Mouse (Mus musculus) erythroid progenitor cell, adult 5-6 weeks (primary cell): ENCODE measurements around the gene Clasp2. TPM values are rescaled to one million over a fixed set of nuclear protein-coding genes. Genes with fewer than 3 reads are reported as not detected.
A peak's percentile ranks its signal among the peaks of the same experiment; 100 is the strongest.
"Not testable (repeated sequence)": the region's sequence is repeated elsewhere in the genome, so short reads cannot be mapped to it uniquely, and the experiment has no call there.

Experiments
- ATAC-seq: replicated peaks from 2 replicates; pipeline ENCODE4 v1.8.0; 2016; ENCODE audit warnings: moderate number of reproducible peaks, mild to moderate bottlenecking, moderate TSS enrichment, inconsistent platforms; ENCODE audit not compliant: poor library complexity, low FRiP score, severe bottlenecking
- total RNA-seq, 2 experiments: library from RNA; stranded (forward) in 1 of 2; stranded (reverse) in 1 of 2; fragments of 150-400 nt in 1 of 2; fragments of 186-747, 209-891 nt in 1 of 2; gene quantifications; 2 replicates each; pipeline versions ENCODE4 v1.2.3 to v1.2.4; 2015 to 2017; ENCODE audit warnings: low replicate concordance in 2 of 2

The Clasp2 gene
- total RNA-seq, 2 experiments from 2014 or later = 25.6 to 31.3 TPM

DNA sequence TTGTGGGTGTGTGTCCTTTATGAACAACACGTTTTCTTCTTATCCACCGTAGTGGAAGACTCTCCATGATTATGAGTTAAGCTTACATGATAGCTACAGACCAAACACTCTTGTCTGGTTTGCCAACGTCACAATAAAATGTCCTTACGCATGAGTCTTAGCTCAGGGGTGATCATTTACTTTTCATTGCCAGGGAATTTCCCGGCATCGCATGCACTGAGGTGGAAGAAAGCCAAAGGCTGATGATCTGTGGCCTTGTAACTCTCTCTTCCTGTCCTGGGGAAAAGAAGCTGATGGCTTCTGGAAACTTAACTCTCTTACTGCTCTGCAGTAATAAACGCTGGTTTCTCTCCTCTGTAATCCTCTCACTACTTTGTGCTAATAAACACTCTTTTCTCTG, 8.1 kb downstream of the Clasp2 start:
- ATAC-seq = no peak

- peak; percentile 83 for ATAC-seq
Observed at GRCm38 (mm10) chr9:113755888-113756719, 14.8 kb downstream of the Clasp2 start.

DNA sequence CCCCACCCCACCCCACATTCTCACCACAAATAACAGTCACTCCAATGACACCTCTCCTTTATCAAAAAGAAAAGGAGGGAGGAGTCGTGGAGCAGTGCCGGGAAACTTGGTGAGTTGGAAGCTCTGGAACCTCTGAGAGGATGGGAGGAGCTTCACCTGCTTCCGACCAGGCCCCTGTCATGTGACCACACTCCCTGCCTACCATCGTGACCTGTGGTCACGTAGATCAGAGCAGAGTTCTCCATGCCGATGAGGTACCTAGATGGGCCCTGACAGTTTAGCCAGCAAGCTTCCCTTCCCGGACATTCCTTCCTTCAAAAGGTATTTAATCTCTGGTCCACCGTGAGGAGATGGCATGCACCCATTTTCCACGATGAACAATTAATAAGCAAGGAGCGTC, 17.2 kb downstream of the Clasp2 start:
- no peak for ATAC-seq

- no peak for ATAC-seq
Observed at GRCm38 (mm10) chr9:113759684-113760083, 18.4 kb downstream of the Clasp2 start.

GRCm38 (mm10) chr9:113762389-113762788, 21.1 kb downstream of the Clasp2 start:
- no peak for ATAC-seq

GRCm38 (mm10) chr9:113763123-113763522, 21.9 kb downstream of the Clasp2 start:
- ATAC-seq = no peak

- ATAC-seq = no peak
Observed at GRCm38 (mm10) chr9:113770640-113771039, 29.4 kb downstream of the Clasp2 start.

DNA sequence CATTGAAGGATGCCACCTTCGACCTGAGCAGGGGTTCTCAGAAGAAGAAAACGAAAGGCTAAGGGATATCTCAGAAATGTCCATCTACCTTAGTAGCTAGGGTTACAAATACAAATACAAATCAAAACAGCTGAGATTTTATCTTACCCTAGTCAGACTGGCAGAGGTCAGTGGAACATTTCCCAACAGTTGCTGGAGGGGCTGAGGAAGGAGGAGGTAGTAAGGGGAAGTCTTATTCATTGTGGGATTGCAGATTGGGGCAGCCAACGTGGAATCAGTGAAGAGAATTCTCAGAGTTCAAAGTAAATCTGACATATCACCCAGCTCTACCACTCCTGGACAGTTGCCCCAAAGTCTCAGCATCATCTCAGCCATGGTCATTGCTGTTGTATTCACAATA, 39.6 kb downstream of the Clasp2 start:
- ATAC-seq = no peak

- ATAC-seq = no peak
Observed at GRCm38 (mm10) chr9:113782362-113783005, 41.2 kb downstream of the Clasp2 start.

GRCm38 (mm10) chr9:113783674-113784073, 42.4 kb downstream of the Clasp2 start:
- no peak for ATAC-seq

DNA sequence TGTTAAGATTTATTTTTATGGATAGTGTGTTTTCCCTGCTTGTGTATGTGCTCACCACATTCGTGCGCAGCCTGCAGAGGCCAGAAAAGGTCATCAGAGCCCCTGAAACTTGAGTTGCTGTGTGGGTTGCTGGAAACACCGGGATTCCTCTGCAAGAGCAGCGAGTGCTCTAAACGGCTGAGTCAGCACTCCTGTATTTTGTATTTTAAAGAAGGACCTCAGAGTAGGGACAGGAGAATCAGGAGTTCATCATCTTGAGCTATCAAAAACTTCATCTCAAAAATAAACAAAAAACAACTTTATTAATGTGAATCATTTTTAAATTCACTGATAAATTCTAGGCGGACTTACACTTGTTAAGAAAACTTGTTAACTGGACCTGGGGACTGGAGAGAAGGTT, 48.0 kb downstream of the Clasp2 start:
- not testable (repeated sequence) for ATAC-seq

GRCm38 (mm10) chr9:113792651-113793512, 51.6 kb downstream of the Clasp2 start:
- 0 out of 2 replicates have a peak, but pooled peaks have one; percentile 58 for ATAC-seq

DNA sequence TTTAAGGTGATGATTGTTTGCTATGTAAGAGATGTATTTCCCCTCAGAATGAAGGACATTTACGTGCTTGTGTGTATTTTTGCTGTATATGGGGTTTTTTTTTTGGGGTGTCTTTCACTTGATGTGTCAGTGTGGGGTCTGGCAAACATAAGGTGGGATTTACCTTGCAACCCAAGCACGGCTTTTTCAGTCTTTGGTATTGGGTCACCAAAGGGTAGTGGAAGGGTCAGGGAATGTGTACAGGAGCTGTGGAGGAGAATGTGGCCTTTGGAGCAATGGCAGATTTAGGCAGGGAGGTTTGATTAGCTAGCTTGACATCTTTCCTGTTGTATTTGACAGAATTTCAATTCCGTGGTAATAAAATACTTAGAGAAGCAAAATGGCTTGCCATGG, 52.2 kb downstream of the Clasp2 start:
- no peak for ATAC-seq

GRCm38 (mm10) chr9:113793966-113794365, 52.7 kb downstream of the Clasp2 start:
- no peak for ATAC-seq

GRCm38 (mm10) chr9:113797206-113797605, 55.9 kb downstream of the Clasp2 start:
- no peak for ATAC-seq

DNA sequence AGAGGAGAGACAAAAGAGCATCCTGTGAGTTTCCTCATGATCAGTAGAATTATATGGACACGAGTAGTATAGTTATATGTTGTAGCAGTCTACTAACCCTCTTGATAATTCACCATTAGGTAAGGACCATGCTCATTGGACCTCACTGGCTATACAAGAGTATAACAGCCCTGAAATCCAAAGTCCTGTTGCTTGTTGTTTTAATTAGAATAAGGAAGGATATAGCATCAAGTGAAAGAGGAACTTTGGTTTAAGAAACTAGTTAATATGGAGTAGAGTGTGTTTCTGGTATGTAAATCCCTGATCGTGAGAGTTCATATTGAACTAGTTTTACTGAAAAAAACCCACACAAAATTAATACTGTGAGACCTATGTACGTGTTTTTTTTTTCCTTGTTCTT, 59.4 kb downstream of the Clasp2 start:
- ATAC-seq = no peak

- no peak for ATAC-seq
Observed at GRCm38 (mm10) chr9:113802734-113803133, 61.5 kb downstream of the Clasp2 start.

DNA sequence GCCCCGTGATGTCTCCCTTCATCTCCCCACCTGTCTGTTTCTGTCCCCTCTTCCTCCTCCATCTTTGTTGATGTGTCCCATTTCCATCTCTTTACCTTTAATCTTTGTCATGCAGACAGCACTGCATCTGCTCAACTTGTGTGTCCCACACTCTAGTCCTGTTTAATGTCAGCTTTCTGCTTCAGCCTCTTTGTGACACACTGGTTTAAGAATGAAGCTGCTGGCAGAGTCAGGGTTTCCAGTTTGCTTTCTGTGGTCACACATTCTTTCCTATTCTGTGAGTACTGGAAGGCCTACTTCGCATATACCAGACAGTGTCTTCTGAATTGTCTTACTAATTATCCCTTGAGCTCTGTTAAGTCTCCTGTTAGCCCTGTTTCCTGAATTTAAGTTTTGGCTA, 62.5 kb downstream of the Clasp2 start:
- no peak for ATAC-seq

- ATAC-seq = no peak
Observed at GRCm38 (mm10) chr9:113805359-113805758, 64.1 kb downstream of the Clasp2 start.

DNA sequence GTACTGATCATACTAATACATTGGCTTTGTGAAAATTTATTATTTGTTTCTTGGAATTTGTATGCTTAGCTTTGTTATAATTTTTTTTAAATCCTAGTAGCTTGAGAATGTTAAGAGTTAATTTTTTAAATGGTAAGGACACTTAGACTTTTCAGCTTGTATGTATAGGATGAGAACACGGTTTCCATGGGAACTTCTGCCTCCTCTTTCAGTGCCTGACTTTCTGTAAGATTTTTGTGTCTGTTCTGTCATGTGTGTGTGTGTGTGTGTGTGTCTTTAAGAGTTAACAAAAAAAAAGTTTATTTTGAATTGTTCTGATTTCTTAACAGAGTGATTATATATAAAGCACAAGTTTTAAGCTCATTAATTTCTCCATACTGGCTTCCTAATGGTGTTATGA, 70.1 kb downstream of the Clasp2 start:
- ATAC-seq = no peak
